27 mouse cellular contexts compared by ENCODE assay signal in the genomic region with DNA sequence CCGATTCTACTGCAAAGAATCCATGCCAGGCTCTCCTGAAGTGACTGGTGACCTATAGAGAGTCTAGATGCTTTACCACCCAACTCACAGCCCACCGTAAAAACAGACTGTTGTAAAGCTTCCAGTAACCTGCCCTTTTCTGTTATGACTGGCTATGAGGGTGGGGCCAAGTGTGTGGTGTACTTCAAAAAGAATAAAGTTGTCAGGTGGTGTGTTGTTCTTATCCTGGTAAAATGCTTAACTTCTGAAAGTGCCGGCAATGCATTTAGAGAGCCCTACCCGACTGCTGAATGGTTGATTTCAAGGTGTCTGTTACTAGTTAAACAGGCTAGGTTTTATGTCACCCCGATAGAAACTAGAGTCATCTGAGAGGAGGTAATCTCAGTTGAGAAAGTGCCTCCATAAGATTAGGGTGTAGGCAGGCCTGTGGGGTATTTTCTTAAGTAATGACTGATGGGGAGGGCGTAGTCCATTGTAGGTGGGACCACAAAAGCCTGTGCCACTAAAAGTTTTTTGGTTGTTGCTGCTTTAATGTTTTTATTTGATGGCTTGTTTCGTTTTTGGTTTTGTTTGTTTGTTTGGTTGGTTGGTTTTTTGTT.
DNase-seq lines count a peak whose midpoint lies in the region; ATAC-seq and TF ChIP-seq lines count a peak whose summit lies in the region.
"Had no signal": no experiment of that assay in that cellular context is flagged by ENCODE, and none has a peak within 500 bp of the region (broad histone marks: within the 10 kb centered on the region; RNA-seq: fewer than 3 reads in every experiment).

No protein-coding gene starts in this region.

- no peaks in the 10 kb centered on the region for H3K36me3 ChIP-seq in hindbrain, postnatal 0 days (ENCODE audit: insufficient read depth, low read length)
- no peaks in the 10 kb centered on the region for H3K36me3 ChIP-seq in hindbrain, embryonic 12.5 days
- H3K36me3 ChIP-seq in intestine, embryonic 16.5 days (ENCODE audit: control insufficient read depth, insufficient read depth, low read length) = peaks cover 3% of the 10 kb centered on the region; the same call in 1 of the 2 replicates
- H3K36me3 ChIP-seq: embryonic facial prominence, embryonic 12.5 days; embryonic facial prominence, embryonic 15.5 days; forebrain, embryonic 12.5 days; forebrain, embryonic 15.5 days; G1E; hindbrain, embryonic 10.5 days had no signal

- no peaks in the 10 kb centered on the region for H3K27me3 ChIP-seq in hindbrain, postnatal 0 days (ENCODE audit: insufficient read depth, low read length)
- H3K27me3 ChIP-seq in hindbrain, embryonic 12.5 days = no peaks in the 10 kb centered on the region
- H3K27me3 ChIP-seq in intestine, embryonic 16.5 days (replicated peaks; ENCODE audit: control insufficient read depth, insufficient read depth, low read length) = no peaks in the 10 kb centered on the region
- H3K27me3 ChIP-seq: CH12.LX; embryonic facial prominence, embryonic 12.5 days; embryonic facial prominence, embryonic 15.5 days; forebrain, embryonic 12.5 days; forebrain, embryonic 15.5 days; Patski had no signal

- H3K4me3 ChIP-seq in hindbrain, postnatal 0 days (ENCODE audit: low read length) = no peak overlapping the region
- H3K4me3 ChIP-seq in hindbrain, embryonic 12.5 days = no peak overlapping the region
- H3K4me3 ChIP-seq in intestine, embryonic 16.5 days (ENCODE audit: low read length) = no peak overlapping the region
- H3K4me3 ChIP-seq: embryonic facial prominence, embryonic 12.5 days; embryonic facial prominence, embryonic 15.5 days; forebrain, embryonic 12.5 days; forebrain, embryonic 15.5 days; hindbrain, embryonic 10.5 days had no signal

- H3K4me1 ChIP-seq in hindbrain, postnatal 0 days (ENCODE audit: insufficient read depth, low read length) = peaks cover 23% of the 10 kb centered on the region
- peaks cover 18% of the 10 kb centered on the region for H3K4me1 ChIP-seq in hindbrain, embryonic 12.5 days
- H3K4me1 ChIP-seq in intestine, embryonic 16.5 days (ENCODE audit: control insufficient read depth, insufficient read depth, low read length) = peaks cover 21% of the 10 kb centered on the region; the same call in 1 of the 2 replicates
- H3K4me1 ChIP-seq: embryonic facial prominence, embryonic 12.5 days had no signal

- 88% methylated on average over 7 of the region's 7 CpGs for WGBS in hindbrain, postnatal 0 days
- 89% methylated on average over 7 of the region's 7 CpGs for WGBS in hindbrain, embryonic 12.5 days
- 72% methylated on average over 7 of the region's 7 CpGs for WGBS in intestine, embryonic 16.5 days

- H3K9me3 ChIP-seq in hindbrain, postnatal 0 days (ENCODE audit: low read length) = no peaks in the 10 kb centered on the region
- H3K9me3 ChIP-seq in hindbrain, embryonic 12.5 days (replicated peaks) = no peaks in the 10 kb centered on the region
- no peaks in the 10 kb centered on the region for H3K9me3 ChIP-seq in intestine, embryonic 16.5 days (ENCODE audit: control insufficient read depth, low read length)
- H3K9me3 ChIP-seq: embryonic facial prominence, embryonic 12.5 days; embryonic facial prominence, embryonic 15.5 days; forebrain, embryonic 12.5 days; forebrain, embryonic 15.5 days; hindbrain, embryonic 10.5 days had no signal

- no peak overlapping the region for H3K9ac ChIP-seq in hindbrain, postnatal 0 days (replicated peaks; ENCODE audit: low read length)
- H3K9ac ChIP-seq in hindbrain, embryonic 12.5 days = no peak overlapping the region
- H3K9ac ChIP-seq in intestine, embryonic 16.5 days (ENCODE audit: low read depth, low read length) = no peak overlapping the region
- H3K9ac ChIP-seq: embryonic facial prominence, embryonic 12.5 days; embryonic facial prominence, embryonic 15.5 days; forebrain, embryonic 12.5 days; forebrain, embryonic 15.5 days; hindbrain, embryonic 14.5 days had no signal

- H3K4me2 ChIP-seq in hindbrain, postnatal 0 days (ENCODE audit: low read depth, low read length) = no peak overlapping the region
- no peak overlapping the region for H3K4me2 ChIP-seq in hindbrain, embryonic 12.5 days (replicated peaks)
- no peak overlapping the region for H3K4me2 ChIP-seq in intestine, embryonic 16.5 days (ENCODE audit: low read depth, low read length)
- H3K4me2 ChIP-seq: embryonic facial prominence, embryonic 12.5 days; embryonic facial prominence, embryonic 15.5 days; forebrain, embryonic 12.5 days; forebrain, embryonic 15.5 days; heart, embryonic 11.5 days; hindbrain, embryonic 14.5 days had no signal

- no peak for DNase-seq in hindbrain, postnatal 0 days (ENCODE audit: low spot score)
- peak; percentile 21 for DNase-seq in induced T-regulatory cell, adult 2 months (ENCODE audit: low read depth)
- no peak for DNase-seq in thymus, adult 18-20 months
- no peak for DNase-seq in spleen, postnatal 14 days (ENCODE audit: low spot score in 2 of 2)
- DNase-seq: adrenal gland, adult 2 months; adrenal gland, postnatal 14 days; cerebellum, adult 11 months; cerebellum, adult 2 months; cerebellum, adult 9-11 months; cerebellum, postnatal 25 days; gastrocnemius, postnatal 10 days; gastrocnemius, postnatal 36 days; heart, postnatal 36 days; kidney, adult 18-20 months had no signal

- no peak for ATAC-seq in hindbrain, postnatal 0 days
- ATAC-seq in hindbrain, embryonic 12.5 days (ENCODE audit: low FRiP score) = no peak
- ATAC-seq in intestine, embryonic 16.5 days = peak; percentile 65
- ATAC-seq in erythroid progenitor cell, adult 5-6 weeks (replicated peaks; ENCODE audit: low FRiP score, poor library complexity, severe bottlenecking) = no peak
- ATAC-seq: Patski had no signal

- H3K27ac ChIP-seq in hindbrain, postnatal 0 days = 0 out of 2 replicates have a peak overlapping the region, but pooled peaks have one; percentile 1
- no peak overlapping the region for H3K27ac ChIP-seq in hindbrain, embryonic 12.5 days
- no peak overlapping the region for H3K27ac ChIP-seq in intestine, embryonic 16.5 days (ENCODE audit: low read length)
- H3K27ac ChIP-seq: embryonic facial prominence, embryonic 12.5 days; embryonic facial prominence, embryonic 15.5 days; forebrain, embryonic 12.5 days had no signal

- TF ChIP-seq CTCF in hindbrain, postnatal 0 days (IDR thresholded peaks at IDR 0.05; ENCODE audit: low read depth) = no peak
